Mouse (Mus musculus): ENCODE data around the gene Tuba3a. TPM values are rescaled to one million over a fixed set of nuclear protein-coding genes. Genes with fewer than 3 reads are reported as not detected.
"Not testable (repeated sequence)": the region's sequence is repeated elsewhere in the genome, so short reads cannot be mapped to it uniquely, and the experiment has no call there.

Tuba3a gene
- polyA plus RNA-seq, 1 experiment from 2014 or later = not detected

GRCm38 (mm10) chr6:125313546-125314230 lies 27.8 kb upstream of the Tuba3a start, which contains the start of gene Ltbr:
Ltbr (minus strand) TSS chr6:125313885.
- peaks cover 4% of the 10 kb centered on the region; the same call in 1 of the 2 replicates for H3K4me1 ChIP-seq (ENCODE audit: control insufficient read depth, insufficient read depth, low read length)
- DNase-seq (ENCODE audit: low spot score) (peak; percentile 76), ATAC-seq (replicated peaks; ENCODE audit: insufficient number of reproducible peaks, low FRiP score, low TSS enrichment, low read depth) (peak; percentile 55)
- H3K27ac ChIP-seq (replicated peaks; ENCODE audit: low read depth, low read length) = peak within 1 kb of the TSS; percentile 53; the same call in 1 of the 2 replicates
- no peaks in the 10 kb centered on the region for H3K27me3 ChIP-seq (ENCODE audit: control insufficient read depth, insufficient read depth, low read length)
- no peaks in the 10 kb centered on the region for H3K9me3 ChIP-seq (replicated peaks; ENCODE audit: control insufficient read depth, low read length)
- WGBS = under 1% methylated on average over 41 of the region's 46 CpGs
- H3K36me3 ChIP-seq (replicated peaks; ENCODE audit: control insufficient read depth, insufficient read depth, low read depth, low read length) = no peaks in the 10 kb centered on the region
- peak within 1 kb of the TSS; percentile 41 for H3K4me3 ChIP-seq (ENCODE audit: low read depth, low read length)
- H3K9ac ChIP-seq (replicated peaks; ENCODE audit: low read length) = peak within 1 kb of the TSS; percentile 84
- H3K4me2 ChIP-seq (ENCODE audit: low read depth, low read length) = peak within 1 kb of the TSS; percentile 78

- 60% methylated on average over 22 of the region's 22 CpGs for WGBS
- Histone ChIP-seq H3K9me3 (replicated peaks; ENCODE audit: control insufficient read depth, low read length) (no peaks in the 10 kb centered on the region), H3K4me1 (ENCODE audit: control insufficient read depth, insufficient read depth, low read length) (peaks cover 4% of the 10 kb centered on the region; the same call in 1 of the 2 replicates), H3K9ac (replicated peaks; ENCODE audit: low read length) (peak overlapping the region; percentile 84), H3K36me3 (replicated peaks; ENCODE audit: control insufficient read depth, insufficient read depth, low read depth, low read length) (no peaks in the 10 kb centered on the region), H3K4me3 (ENCODE audit: low read depth, low read length) (peak overlapping the region; percentile 41), H3K27me3 (ENCODE audit: control insufficient read depth, insufficient read depth, low read length) (no peaks in the 10 kb centered on the region), H3K4me2 (ENCODE audit: low read depth, low read length) (peak overlapping the region; percentile 78), H3K27ac (replicated peaks; ENCODE audit: low read depth, low read length) (no peak overlapping the region)
- DNase-seq (ENCODE audit: low spot score) (no peak), ATAC-seq (replicated peaks; ENCODE audit: insufficient number of reproducible peaks, low FRiP score, low TSS enrichment, low read depth) (peak; percentile 11; the same call in 1 of the 2 replicates)
Observed at GRCm38 (mm10) chr6:125312581-125313355, 26.9 kb upstream of the Tuba3a start.

DNA sequence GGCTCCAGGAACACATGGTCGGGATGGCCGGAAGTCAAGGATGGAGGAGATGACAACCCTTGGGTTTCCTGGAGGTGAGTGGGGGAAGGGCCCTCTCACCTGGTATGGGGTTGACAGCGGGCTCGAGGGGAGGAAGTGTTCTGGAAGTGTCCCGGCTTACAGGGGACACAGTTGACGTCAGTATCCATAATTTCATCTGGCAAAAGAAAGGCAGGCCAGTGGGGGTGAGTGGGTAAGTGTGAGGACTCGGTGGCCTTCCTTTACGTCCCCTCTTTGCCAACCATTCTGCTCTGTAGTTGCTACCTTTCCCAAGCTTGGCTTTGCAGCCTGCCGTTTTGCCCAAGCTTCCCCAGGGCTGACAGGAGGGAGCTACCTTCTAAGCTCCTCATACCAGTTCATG lies 26.3 kb upstream of the Tuba3a start:
- peaks cover 4% of the 10 kb centered on the region; the same call in 1 of the 2 replicates for H3K4me1 ChIP-seq (ENCODE audit: control insufficient read depth, insufficient read depth, low read length)
- no peak overlapping the region for H3K4me2 ChIP-seq (ENCODE audit: low read depth, low read length)
- WGBS = 88% methylated on average over 9 of the region's 9 CpGs
- no peak overlapping the region for H3K27ac ChIP-seq (replicated peaks; ENCODE audit: low read depth, low read length)
- ATAC-seq (replicated peaks; ENCODE audit: insufficient number of reproducible peaks, low FRiP score, low TSS enrichment, low read depth) = no peak
- no peak for DNase-seq (ENCODE audit: low spot score)
- no peaks in the 10 kb centered on the region for H3K9me3 ChIP-seq (replicated peaks; ENCODE audit: control insufficient read depth, low read length)
- H3K4me3 ChIP-seq (ENCODE audit: low read depth, low read length) = peak overlapping the region; percentile 41; the same call in 1 of the 2 replicates
- no peaks in the 10 kb centered on the region for H3K36me3 ChIP-seq (replicated peaks; ENCODE audit: control insufficient read depth, insufficient read depth, low read depth, low read length)
- H3K27me3 ChIP-seq (ENCODE audit: control insufficient read depth, insufficient read depth, low read length) = no peaks in the 10 kb centered on the region
- no peak overlapping the region for H3K9ac ChIP-seq (replicated peaks; ENCODE audit: low read length)

DNA sequence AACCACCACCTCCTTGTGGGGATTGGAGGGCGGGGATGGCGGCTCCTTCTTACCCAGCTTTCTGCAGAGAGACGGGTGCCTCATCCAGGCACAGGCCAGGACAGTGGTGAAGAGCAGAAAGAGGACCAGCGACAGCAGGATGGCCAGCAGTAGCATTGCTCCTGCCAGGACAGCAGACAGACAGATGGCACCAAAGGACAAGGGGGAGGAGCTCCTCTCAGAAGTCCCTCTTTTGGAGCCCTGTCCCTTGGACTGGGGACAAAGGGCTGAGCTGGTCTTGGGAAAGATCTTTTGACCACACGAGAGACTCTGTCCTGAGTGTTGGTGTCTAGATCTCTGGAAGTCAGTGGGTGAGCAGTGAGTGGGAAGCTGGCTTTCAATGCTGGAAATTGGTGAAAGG lies 23.6 kb upstream of the Tuba3a start:
- Histone ChIP-seq H3K27ac (replicated peaks; ENCODE audit: low read depth, low read length) (no peak overlapping the region), H3K27me3 (ENCODE audit: control insufficient read depth, insufficient read depth, low read length) (no peaks in the 10 kb centered on the region), H3K36me3 (replicated peaks; ENCODE audit: control insufficient read depth, insufficient read depth, low read depth, low read length) (no peaks in the 10 kb centered on the region), H3K9ac (replicated peaks; ENCODE audit: low read length) (no peak overlapping the region), H3K4me2 (ENCODE audit: low read depth, low read length) (no peak overlapping the region), H3K4me3 (ENCODE audit: low read depth, low read length) (no peak overlapping the region), H3K9me3 (replicated peaks; ENCODE audit: control insufficient read depth, low read length) (no peaks in the 10 kb centered on the region), H3K4me1 (ENCODE audit: control insufficient read depth, insufficient read depth, low read length) (peaks cover 4% of the 10 kb centered on the region; the same call in 1 of the 2 replicates)
- ATAC-seq (replicated peaks; ENCODE audit: insufficient number of reproducible peaks, low FRiP score, low TSS enrichment, low read depth) (no peak), DNase-seq (ENCODE audit: low spot score) (no peak)
- 38% methylated on average over 5 of the region's 5 CpGs for WGBS

DNA sequence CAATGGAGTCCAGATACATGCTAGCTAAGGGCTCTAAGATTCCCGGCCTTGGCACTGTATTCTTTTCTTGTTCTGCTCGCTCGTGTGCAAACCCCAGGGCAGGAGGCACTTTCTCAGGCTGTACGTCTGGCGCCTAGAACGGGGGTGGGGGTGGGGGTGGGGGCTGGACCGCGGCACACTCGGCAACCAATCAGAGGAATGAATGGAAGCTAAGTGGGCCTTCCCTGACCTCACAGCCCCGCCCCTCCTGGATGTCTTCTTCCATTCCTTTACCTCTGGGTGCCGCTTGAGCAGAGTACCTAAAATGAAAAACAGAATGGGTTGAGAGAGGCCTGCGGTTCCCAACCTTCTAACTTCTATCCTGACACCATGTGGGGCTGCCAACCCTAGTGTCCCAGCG lies 23.1 kb upstream of the Tuba3a start:
- 5% methylated on average over 13 of the region's 13 CpGs for WGBS
- 0 out of 2 replicates have a peak overlapping the region, but pooled peaks have one; percentile 28 for H3K9ac ChIP-seq (replicated peaks; ENCODE audit: low read length)
- no peaks in the 10 kb centered on the region for H3K27me3 ChIP-seq (ENCODE audit: control insufficient read depth, insufficient read depth, low read length)
- H3K4me1 ChIP-seq (ENCODE audit: control insufficient read depth, insufficient read depth, low read length) = peaks cover 2% of the 10 kb centered on the region; the same call in 1 of the 2 replicates
- H3K4me2 ChIP-seq (ENCODE audit: low read depth, low read length) = peak overlapping the region; percentile 13; the same call in 1 of the 2 replicates
- no peak overlapping the region for H3K4me3 ChIP-seq (ENCODE audit: low read depth, low read length)
- H3K27ac ChIP-seq (replicated peaks; ENCODE audit: low read depth, low read length) = no peak overlapping the region
- ATAC-seq (replicated peaks; ENCODE audit: insufficient number of reproducible peaks, low FRiP score, low TSS enrichment, low read depth) (peak; percentile 24; the same call in 1 of the 2 replicates), DNase-seq (ENCODE audit: low spot score) (peak; percentile 66)
- no peaks in the 10 kb centered on the region for H3K36me3 ChIP-seq (replicated peaks; ENCODE audit: control insufficient read depth, insufficient read depth, low read depth, low read length)
- H3K9me3 ChIP-seq (replicated peaks; ENCODE audit: control insufficient read depth, low read length) = no peaks in the 10 kb centered on the region

GRCm38 (mm10) chr6:125307091-125307490 lies 21.2 kb upstream of the Tuba3a start:
- no peak for ATAC-seq (replicated peaks; ENCODE audit: insufficient number of reproducible peaks, low FRiP score, low TSS enrichment, low read depth)
- WGBS = 88% methylated on average over 5 of the region's 5 CpGs
- no peak overlapping the region for H3K4me3 ChIP-seq (ENCODE audit: low read depth, low read length)

GRCm38 (mm10) chr6:125305465-125305864 lies 19.6 kb upstream of the Tuba3a start:
- WGBS = 91% methylated on average over 6 of the region's 6 CpGs
- H3K27ac ChIP-seq (replicated peaks; ENCODE audit: low read depth, low read length) = no peak overlapping the region
- ATAC-seq (replicated peaks; ENCODE audit: insufficient number of reproducible peaks, low FRiP score, low TSS enrichment, low read depth) (no peak), DNase-seq (ENCODE audit: low spot score) (no peak)
- H3K27me3 ChIP-seq (ENCODE audit: control insufficient read depth, insufficient read depth, low read length) = no peaks in the 10 kb centered on the region
- no peak overlapping the region for H3K4me2 ChIP-seq (ENCODE audit: low read depth, low read length)
- no peak overlapping the region for H3K4me3 ChIP-seq (ENCODE audit: low read depth, low read length)
- H3K9me3 ChIP-seq (replicated peaks; ENCODE audit: control insufficient read depth, low read length) = no peaks in the 10 kb centered on the region
- no peaks in the 10 kb centered on the region for H3K4me1 ChIP-seq (ENCODE audit: control insufficient read depth, insufficient read depth, low read length)
- no peaks in the 10 kb centered on the region for H3K36me3 ChIP-seq (replicated peaks; ENCODE audit: control insufficient read depth, insufficient read depth, low read depth, low read length)
- H3K9ac ChIP-seq (replicated peaks; ENCODE audit: low read length) = no peak overlapping the region

More at GRCm38 (mm10) chr6:125307091-125307490, 21.2 kb upstream of the Tuba3a start:
- no peak for DNase-seq (ENCODE audit: low spot score)
- Histone ChIP-seq H3K27ac (replicated peaks; ENCODE audit: low read depth, low read length) (no peak overlapping the region), H3K9me3 (replicated peaks; ENCODE audit: control insufficient read depth, low read length) (no peaks in the 10 kb centered on the region), H3K4me2 (ENCODE audit: low read depth, low read length) (no peak overlapping the region), H3K27me3 (ENCODE audit: control insufficient read depth, insufficient read depth, low read length) (no peaks in the 10 kb centered on the region), H3K9ac (replicated peaks; ENCODE audit: low read length) (no peak overlapping the region), H3K36me3 (replicated peaks; ENCODE audit: control insufficient read depth, insufficient read depth, low read depth, low read length) (no peaks in the 10 kb centered on the region), H3K4me1 (ENCODE audit: control insufficient read depth, insufficient read depth, low read length) (no peaks in the 10 kb centered on the region)

DNA sequence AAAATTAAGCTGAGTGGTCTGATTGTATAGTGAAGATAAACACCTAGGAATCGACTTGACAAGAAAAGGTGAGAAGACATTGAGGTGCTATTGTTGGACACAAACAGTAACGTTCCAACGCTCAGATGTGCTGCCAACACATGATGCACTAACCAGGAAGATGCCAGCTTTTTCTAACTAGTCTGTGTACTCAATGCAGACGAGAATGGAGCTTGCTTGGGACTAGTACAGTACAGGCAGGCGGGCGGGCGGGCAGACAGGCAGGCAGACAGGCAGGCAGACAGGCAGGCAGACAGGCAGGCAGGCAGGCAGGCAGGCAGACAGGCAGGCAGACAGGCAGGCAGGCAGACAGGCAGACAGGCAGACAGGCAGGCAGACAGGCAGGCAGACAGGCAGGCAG lies 18.6 kb upstream of the Tuba3a start:
- not testable (repeated sequence) for H3K27me3 ChIP-seq (ENCODE audit: control insufficient read depth, insufficient read depth, low read length); H3K4me1 ChIP-seq (ENCODE audit: control insufficient read depth, insufficient read depth, low read length); H3K9me3 ChIP-seq (replicated peaks; ENCODE audit: control insufficient read depth, low read length); H3K4me3 ChIP-seq (ENCODE audit: low read depth, low read length); H3K9ac ChIP-seq (replicated peaks; ENCODE audit: low read length); H3K4me2 ChIP-seq (ENCODE audit: low read depth, low read length); H3K27ac ChIP-seq (replicated peaks; ENCODE audit: low read depth, low read length); H3K36me3 ChIP-seq (replicated peaks; ENCODE audit: control insufficient read depth, insufficient read depth, low read depth, low read length); DNase-seq (ENCODE audit: low spot score); ATAC-seq (replicated peaks; ENCODE audit: insufficient number of reproducible peaks, low FRiP score, low TSS enrichment, low read depth)
- WGBS = 85% methylated on average over 7 of the region's 7 CpGs

Data from embryonic facial prominence, embryonic 11.5 days (tissue).